Mouse (Mus musculus) brain, adult 2 months (tissue): ENCODE measurements around the gene Rasgef1b.
A peak's percentile ranks its signal among the peaks of the same experiment; 100 is the strongest.

Experiments used
- DNase-seq: peaks from one replicate; pipeline ENCODE4 v3.0.0; 2011; ENCODE audit warnings: low read depth, low spot score

The Rasgef1b gene

DNA sequence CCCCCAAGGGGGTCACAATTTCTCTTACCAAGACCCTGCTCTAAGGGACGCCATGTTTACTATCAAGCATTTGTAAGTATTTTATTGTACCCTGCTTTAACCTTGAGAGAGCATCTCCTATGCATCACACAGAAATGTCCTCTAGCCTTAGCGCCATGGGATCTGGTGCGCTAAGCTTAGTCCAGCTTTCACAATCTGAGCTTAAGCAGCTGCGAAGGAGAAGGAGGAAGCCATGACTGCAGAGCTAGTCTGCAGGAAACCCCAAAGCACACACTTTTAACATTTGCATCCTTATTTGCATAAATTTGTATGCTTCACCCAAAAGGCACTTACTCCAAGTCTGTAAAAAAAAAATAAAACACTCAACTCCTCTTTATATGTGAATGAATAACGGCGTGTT lies 354.4 kb downstream of the Rasgef1b start:
- no peak for DNase-seq

DNA sequence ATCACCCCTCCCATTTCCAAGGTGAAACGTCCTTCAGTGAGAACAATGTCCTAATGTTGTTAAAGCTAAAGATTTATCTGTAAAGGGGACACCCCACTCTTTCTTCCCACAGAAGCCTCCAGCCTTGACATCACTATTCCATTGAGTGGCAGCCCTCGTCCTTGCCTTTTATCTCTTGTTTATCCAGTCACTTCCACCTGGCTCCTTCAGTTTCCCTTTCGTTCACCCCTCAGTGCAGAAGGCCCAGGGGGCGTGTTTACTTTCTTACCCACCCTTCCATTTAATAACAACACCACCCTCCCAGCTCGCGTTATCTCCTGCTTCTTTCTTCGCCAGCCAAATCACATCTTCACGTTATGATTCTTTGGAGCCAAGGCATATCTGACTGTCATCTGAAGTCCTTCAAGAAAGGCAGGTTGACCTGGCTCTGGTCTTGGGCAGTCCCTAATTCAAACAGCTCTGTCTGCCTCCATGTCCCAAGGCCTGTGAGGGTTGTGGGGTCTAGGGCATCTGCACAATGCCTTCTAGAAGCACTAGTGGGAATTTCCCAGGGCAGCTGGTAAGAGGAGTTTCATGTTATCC lies 355.2 kb downstream of the Rasgef1b start:
- DNase-seq = no peak

DNA sequence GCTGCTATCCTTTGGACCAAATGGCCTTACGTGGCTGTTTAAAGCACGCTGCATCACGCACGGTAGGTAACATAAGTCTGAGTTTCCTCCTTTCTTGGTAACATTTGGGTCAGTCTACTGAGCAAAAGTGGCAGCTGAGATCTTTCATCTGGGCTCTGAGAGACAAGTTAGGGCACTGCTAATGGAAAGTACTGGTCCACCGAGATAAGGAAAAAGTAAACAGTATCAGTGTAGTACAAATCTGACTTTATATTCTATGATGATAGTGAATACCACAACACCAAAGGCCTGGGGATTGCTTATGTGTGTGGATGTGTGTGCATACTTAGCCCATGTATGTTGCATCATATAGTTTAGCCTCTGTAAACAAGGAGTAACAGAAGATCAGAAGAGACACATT lies 358.2 kb downstream of the Rasgef1b start:
- DNase-seq = no peak

DNA sequence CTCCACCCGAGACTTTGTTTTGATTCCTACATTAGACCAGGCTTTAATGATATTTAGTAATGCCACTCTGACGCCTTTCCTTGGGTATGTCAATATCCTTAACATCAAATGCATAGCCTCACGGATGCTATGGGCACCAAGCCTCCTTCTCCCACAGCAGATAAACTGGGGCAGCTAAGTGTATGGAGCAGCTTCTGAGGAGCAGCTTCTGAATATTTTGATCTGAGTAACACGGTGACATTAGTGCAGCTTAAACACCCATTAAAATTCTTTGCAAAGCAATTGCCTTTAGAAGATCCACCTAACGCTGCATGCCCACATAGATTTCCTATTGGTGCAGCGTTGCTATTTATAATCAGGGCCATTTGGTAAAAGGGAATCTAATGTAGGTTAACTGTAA lies 359.6 kb downstream of the Rasgef1b start:
- peak; percentile 57 for DNase-seq

DNA sequence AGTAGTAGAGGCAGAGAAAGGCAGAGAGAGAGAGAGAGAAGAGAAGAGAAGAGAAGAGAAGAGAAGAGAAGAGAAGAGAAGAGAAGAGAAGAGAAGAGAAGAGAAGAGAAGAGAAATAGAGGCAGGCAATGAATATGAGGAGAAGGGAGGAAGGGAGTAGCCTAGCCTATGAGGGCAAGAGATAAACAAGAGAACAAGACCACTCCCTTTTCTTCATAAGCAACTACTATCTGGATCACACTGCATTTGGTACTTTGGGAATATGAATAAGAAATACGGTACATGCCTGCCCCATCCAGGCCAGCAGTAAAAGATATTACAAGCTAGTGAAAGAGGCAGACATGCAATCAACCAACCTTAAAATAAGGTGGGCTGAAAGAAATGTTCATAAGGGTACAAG lies 360.2 kb downstream of the Rasgef1b start:
- no peak for DNase-seq

DNA sequence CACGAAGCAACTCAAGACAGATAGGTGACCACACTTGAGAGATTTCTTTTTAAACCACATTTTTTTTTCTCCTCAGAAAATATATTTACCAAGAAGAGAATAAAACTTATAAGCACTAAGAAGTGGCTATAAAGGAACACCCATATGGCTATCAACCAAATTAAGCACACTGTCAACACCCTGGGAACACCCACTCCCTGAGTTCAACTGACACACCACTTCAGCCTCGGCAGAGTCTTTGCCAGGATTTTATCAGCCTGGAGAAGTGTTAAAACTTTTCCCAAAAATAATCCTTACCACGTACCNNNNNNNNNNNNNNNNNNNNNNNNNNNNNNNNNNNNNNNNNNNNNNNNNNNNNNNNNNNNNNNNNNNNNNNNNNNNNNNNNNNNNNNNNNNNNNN lies 368.3 kb downstream of the Rasgef1b start:
- peak; percentile 89 for DNase-seq

DNA sequence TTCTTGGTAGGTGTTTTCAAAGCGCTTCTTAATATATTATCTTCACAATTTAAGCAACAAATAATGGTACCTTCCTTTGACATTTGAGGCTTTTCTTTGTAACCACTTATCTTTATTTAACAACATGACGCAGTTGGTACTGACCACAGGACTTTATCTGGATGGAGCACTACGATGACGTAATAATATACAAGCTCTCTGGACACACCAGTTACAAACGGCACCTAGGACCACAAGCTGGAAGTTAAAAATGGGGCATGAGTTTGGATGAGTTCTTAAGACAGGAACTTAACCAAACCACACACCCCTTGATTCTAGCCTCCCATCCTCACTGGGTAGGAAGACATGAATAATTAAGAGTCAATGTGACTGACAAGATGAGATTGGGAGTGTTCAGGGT lies 369.6 kb downstream of the Rasgef1b start:
- DNase-seq = no peak

DNA sequence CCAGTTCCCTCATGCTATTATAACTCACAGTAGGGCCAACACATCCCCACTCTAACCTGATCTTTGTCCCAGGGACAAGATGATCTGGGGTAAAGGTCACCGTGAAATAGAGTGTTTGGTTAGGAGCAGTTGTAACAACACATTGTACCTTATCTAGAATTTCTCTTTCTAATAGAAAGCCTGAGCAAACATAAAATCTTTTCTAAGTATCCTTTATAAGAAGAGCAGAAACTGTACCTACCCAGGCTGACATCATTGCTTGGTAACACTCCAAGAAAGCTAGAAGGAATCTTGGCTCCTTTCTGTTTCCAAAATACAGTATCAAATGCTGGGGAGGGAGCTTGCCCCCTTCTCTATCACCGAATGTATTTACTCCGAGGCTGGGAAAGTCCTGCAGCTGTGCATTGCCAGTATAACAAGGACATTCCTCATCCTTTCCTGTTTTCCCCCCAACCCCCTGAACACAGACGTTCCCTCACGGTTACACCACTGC lies 374.2 kb downstream of the Rasgef1b start:
- DNase-seq = peak; percentile 65

DNA sequence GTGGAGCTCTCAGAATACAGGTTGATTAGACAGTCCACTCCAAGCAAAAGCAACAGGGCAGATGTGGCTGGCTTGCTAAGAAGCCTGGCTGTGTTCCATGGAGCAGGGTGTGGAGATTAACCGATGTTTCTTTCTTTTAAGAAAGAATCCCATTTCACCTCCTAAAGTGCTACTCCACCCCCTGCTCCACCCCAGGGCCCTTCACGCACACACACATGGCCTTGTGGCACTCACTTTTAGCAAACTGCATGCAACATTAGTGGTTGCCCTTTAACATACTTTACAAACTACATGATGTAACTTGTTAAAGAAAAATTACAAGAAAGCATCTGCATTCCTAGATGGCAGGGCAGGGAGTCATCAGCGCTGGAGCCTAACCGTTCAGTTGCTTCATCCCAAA lies 378.8 kb downstream of the Rasgef1b start:
- DNase-seq = no peak

DNA sequence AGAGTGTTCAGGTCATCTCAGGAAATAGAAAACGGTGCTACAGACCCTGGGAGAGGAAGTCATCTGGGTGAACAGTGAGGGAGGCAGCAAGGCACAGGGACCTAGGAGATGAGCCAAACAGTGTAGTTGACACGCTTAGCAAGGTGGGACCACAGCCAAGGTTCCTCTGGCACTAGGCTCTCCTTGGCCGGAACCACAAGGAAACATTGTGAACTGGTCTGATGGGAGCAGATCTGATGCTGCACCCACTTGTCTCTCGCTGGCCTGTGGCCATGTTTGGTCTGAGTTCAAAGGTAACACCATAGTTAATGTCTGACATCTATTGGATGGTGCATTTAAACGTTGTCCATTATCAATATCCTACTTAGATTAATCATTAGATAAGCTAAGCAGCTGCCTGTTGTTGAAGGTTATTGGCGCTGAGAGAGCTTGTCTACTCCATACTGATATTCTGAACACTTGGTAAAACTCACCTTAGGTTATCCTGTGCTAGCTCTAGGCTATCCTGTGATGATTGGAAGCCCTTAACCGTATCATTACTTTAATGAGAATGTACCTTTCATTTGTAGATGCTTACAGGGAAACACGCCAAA lies 380.5 kb downstream of the Rasgef1b start:
- peak; percentile 91 for DNase-seq

DNA sequence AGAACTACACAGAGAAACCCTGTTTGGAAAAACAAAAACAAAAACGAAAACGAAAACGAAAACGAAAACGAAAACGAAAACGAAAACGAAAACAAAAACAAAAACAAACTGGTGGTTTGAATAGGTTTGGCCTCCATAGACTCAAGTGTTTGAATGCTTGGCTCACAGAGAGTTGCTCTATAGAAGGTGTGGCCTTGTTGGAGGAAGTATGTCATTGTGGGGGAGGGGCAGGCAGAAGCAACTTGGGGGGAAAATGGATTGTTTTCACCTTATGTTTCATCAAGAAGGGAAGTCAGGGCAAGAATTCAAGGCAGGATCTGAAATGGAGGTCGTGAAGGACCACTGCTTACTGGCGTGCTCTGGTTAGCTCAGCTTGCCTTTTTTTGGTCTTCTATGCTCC lies 386.3 kb downstream of the Rasgef1b start:
- DNase-seq = no peak

DNA sequence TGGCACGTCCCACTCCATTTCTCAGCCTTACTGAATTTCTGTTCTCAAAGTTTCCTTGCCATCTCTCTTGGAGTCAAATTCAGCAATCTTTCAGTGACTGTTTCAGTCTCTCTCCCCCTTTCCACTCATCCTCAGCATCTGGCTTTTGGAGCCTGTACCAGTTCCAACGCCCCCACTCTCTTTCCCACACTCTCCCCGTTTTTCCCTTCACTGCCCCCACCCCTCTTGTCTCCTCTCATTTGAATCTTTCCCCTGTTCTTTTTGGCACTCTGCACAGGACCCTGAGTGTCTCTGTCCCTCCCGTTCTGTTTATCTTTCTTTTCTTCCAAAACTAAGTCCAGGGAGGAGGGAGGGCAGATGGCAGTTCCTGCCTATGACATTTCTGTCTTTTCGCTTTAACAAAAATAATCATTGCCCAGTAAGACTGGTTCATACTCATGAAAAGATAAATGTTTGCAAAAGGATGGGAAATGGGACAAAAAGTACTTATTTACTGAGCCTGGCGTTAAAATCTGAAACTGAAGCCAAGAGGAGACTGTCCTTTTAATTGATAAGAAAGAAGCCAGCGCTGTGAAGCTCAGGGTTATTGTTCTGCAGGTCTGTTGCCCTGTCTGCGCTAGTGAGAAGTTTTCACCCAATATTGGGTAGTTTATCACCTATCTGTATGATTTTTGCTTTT lies 388.4 kb downstream of the Rasgef1b start:
- peak; percentile 75 for DNase-seq

DNA sequence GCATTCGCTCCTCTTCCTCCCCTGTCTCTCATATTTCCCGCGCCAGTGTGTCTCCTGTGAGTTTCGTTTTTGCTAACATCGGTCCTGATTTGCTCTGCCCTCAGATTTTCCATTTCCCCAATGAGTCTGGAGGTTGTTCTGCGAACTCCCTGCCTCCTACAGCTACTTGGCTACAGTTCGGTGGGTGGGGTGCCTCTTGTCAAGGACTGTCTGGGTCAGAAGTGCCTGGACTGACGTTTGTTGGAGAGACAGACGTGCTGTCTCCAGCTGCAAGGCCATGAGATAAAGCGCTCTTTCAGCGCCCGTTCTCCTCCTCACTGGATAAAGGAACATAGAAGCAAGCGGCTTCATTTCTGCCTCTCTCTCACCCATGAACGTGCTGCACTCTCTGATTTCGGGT lies 389.1 kb downstream of the Rasgef1b start:
- DNase-seq = peak; percentile 70

DNA sequence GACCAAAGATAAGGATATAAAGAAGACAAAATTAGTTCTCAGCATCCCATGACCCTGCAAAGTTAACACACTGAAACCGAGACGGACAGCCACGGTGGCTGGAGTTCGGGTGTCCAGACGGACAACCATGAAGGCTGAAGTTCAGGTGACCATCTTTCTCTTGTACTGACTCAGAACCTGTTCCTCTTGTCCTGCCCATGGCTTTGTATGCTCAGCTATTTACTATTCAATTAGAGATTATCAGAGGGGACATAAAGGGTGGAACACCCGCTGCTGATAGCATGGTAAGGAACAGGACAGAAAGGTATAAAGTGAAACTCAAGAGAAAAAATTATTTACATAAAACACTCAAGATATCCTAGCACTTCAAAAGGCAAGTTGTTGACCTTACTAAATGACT lies 390.0 kb downstream of the Rasgef1b start:
- no peak for DNase-seq

DNA sequence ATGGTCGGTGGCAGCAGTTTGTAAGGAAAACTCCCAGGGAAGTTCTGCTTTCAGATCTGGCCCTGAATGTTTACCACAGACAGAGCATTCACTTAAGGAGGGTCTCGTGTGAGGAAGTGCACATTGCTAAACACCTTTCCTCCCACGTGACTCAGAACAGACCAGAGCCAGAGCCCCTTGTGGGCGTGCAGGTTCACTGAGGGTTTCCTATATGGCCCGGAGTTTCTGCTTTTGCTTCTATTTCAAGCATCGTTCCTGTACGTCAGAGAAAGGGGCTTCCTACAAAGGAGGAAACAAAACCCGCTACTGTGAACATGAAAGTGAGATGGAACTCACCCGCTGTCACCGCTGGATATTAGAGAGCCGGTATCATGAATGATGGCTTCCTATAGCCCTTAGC lies 392.4 kb downstream of the Rasgef1b start:
- DNase-seq = no peak

DNA sequence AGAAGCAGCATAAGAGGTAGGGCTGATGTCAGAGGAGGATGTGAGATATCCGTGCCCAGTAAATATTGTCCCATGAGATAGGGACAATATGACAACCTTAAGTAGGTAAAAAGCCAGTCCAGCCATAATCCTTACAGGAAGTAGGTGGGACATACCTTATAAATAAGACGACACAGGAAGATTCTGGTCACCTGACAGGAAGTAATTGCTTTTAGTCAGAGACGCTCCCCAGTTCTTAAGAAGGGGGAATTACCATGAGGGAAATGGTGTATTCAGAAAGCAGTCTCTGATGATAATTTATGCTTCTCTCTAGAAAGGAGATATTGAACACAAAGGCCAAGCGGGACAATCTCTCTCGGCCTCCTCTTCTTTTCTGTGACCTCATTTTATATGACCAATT lies 394.8 kb downstream of the Rasgef1b start:
- no peak for DNase-seq

DNA sequence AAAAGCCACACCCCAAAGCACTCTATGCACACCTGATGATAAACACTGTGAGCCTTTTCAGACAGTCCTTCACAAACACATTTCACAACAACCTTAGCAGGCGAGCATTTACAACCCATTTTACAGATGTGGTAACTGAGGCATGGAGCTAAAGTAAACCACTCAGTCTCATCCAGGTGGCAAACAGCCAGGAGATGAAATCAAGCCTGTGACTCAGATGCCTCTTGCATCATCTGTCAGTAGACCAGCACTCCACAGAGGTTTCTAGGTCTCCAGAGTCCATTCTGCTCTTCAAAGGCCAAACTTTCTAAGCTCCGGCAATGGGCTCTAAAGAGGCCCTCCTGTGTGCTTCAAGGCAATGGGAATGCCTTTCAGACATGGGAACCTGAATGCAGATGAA lies 396.8 kb downstream of the Rasgef1b start:
- DNase-seq = peak; percentile 35

DNA sequence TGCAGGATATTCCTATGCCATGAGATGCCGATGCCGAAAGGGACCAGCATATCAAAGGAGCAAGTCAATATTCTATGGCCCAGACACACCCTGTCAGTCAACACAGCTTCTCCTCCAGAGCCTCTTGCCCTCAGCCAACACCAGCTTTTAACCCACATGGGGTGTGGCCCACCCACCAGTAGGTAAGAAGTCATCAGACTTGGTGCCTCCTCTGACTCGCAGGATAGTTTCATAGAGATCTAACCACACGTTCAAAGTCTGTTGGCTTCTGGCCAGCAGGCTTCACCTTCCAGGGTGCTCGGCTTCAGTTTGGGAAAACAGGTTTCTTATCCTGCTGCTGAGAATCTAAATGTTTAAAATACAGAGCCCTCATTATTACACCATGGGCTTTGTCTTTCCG lies 399.8 kb downstream of the Rasgef1b start:
- no peak for DNase-seq

DNA sequence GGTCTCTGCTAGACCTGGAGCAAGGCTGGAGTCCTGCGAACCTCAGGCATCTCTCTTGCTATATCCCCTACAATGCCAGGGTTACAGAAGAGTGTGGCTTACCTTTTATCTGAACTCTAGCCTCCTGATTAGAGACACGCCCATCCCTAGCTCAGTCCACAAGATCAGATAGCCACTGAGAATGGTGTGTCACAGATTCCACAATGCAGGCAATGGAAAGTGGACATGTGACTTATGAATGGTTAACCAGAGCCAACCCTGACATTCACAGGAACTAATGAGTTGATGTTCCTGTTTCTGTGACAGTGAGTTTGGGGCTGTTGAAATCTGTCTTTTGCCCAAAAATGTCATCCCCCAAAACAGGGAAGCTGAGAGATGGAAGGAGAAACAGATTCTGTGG lies 401.8 kb downstream of the Rasgef1b start:
- DNase-seq = no peak

DNA sequence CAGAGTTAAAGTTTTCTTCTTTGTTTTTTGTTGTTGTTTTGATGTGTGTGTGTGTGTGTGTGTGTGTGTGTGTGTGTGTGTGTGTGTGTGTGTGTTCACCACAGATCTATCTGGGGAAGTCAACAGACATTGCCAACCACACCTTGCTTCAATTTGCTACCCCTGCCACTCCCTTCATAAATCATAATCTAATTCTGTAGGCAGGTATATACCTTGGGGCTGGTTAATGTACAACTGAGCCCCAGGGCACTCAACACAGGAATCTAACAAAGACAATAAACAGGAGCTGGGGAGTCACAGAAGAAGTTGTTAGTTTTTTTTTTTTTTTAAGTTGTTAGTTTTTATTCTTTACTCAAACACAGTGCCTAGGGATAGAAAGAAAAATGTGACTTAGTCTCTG lies 403.6 kb downstream of the Rasgef1b start:
- no peak for DNase-seq

DNA sequence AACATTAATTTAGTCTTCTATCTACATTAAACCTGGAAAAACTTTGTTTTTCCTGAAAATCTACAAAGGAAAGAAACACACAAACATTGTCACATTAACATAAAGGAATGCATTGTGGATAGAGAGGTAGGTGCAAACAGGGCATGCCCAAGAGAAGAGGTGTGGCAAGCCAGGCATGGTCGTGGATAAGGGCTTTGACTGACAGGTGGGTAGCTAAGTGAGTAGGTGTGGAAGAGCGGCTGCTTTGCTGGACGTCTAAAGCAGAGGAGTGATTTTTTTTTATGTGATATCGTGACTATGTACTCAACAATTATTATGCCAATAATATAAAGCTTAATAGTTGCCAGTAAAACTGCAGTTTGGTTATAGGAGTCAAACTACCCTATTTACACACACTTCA lies 408.1 kb downstream of the Rasgef1b start:
- DNase-seq = no peak

DNA sequence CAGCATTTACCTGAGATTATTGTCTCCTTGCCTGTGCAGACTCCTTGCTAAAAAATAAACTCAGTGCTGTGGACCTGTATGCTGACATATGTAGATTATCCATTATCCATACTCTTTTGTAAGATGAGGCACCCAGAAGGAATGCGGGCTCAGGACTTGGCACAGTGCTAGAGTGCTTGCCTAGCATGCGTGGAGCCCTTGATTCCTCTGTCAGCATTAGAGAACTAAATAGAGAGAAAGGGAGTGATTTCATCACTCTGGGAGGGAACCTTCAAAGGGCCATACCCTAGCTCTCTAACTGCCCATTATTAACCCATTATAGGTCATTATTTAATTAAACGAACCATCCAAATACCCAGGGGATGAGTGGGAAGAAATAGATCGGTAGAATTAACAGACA lies 430.9 kb downstream of the Rasgef1b start:
- no peak for DNase-seq

DNA sequence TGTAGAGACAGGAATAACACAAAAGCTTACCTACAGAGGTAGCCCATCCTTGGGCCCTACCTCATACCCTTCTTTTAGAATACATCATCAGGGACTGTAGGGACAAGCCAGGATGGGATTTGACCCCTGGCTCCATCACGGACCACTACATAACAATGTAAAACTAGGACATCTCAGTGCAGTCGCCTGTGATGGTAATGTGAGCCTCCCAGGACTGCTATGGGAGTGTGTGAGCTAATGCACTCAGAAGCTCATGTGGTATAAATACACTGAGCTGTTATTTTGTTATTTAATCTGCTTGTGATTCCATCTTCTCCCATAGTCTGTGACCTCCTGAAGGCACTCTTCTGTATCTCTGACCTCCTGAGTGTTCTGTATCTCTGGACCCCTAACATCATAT lies 432.5 kb downstream of the Rasgef1b start:
- DNase-seq = no peak
